Mouse (Mus musculus) c-Kit-positive CD71-positive TER-119-positive erythroid progenitor cells, embryonic 14.5 days (primary cell): ENCODE results near the gene Olfr374.
A peak's percentile ranks its signal among the peaks of the same experiment; 100 is the strongest.
"Not testable (repeated sequence)": the region's sequence is repeated elsewhere in the genome, so short reads cannot be mapped to it uniquely, and the experiment has no call there.

Experiments used
- DNase-seq: peaks from one replicate; pipeline ENCODE4 v3.0.0-alpha.2; 2013; ENCODE audit warnings: low spot score

Gene Olfr374

GRCm38 (mm10) chr8:72106740-72107139, at the start of gene Olfr374:
Gene Olfr374 (plus strand): TSS chr8:72107040.
- DNase-seq: no peak

GRCm38 (mm10) chr8:72057643-72058042, 49.2 kb upstream of the Olfr374 start:
- DNase-seq: not testable (repeated sequence)

GRCm38 (mm10) chr8:72066819-72067399, 39.9 kb upstream of the Olfr374 start:
- not testable (repeated sequence) for DNase-seq

- not testable (repeated sequence) for DNase-seq
Observed at GRCm38 (mm10) chr8:72082877-72083276, 24.0 kb upstream of the Olfr374 start, which contains the start of gene Olfr373. Gene Olfr373 (plus strand): TSS chr8:72083177.

- DNase-seq: no peak
Observed at GRCm38 (mm10) chr8:72084744-72085143, 22.1 kb upstream of the Olfr374 start.

GRCm38 (mm10) chr8:72087611-72088010, 19.2 kb upstream of the Olfr374 start:
- not testable (repeated sequence) for DNase-seq

GRCm38 (mm10) chr8:72096721-72097120, 10.1 kb upstream of the Olfr374 start:
- not testable (repeated sequence) for DNase-seq

- DNase-seq: peak; percentile 7
Observed at GRCm38 (mm10) chr8:72099377-72100103, 7.3 kb upstream of the Olfr374 start.

GRCm38 (mm10) chr8:72105165-72105564, 1.7 kb upstream of the Olfr374 start:
- DNase-seq: no peak

GRCm38 (mm10) chr8:72110876-72111275, 4.0 kb downstream of the Olfr374 start:
- DNase-seq: no peak

GRCm38 (mm10) chr8:72112486-72112885, 5.6 kb downstream of the Olfr374 start:
- no peak for DNase-seq

- DNase-seq: no peak
Observed at GRCm38 (mm10) chr8:72115202-72115601, 8.4 kb downstream of the Olfr374 start.

- no peak for DNase-seq
Observed at GRCm38 (mm10) chr8:72118616-72119015, 11.8 kb downstream of the Olfr374 start.

- DNase-seq: not testable (repeated sequence)
Observed at GRCm38 (mm10) chr8:72121486-72121885, 14.6 kb downstream of the Olfr374 start.

- no peak for DNase-seq
Observed at GRCm38 (mm10) chr8:72121997-72122396, 15.2 kb downstream of the Olfr374 start.

- DNase-seq: no peak
Observed at GRCm38 (mm10) chr8:72127834-72128233, 21.0 kb downstream of the Olfr374 start.

GRCm38 (mm10) chr8:72131251-72131650, 24.4 kb downstream of the Olfr374 start:
- DNase-seq: no peak

GRCm38 (mm10) chr8:72131901-72132300, 25.1 kb downstream of the Olfr374 start:
- DNase-seq: no peak

GRCm38 (mm10) chr8:72132417-72132816, 25.6 kb downstream of the Olfr374 start:
- DNase-seq: no peak

- DNase-seq: no peak
Observed at GRCm38 (mm10) chr8:72132891-72133290, 26.1 kb downstream of the Olfr374 start.

- no peak for DNase-seq
Observed at GRCm38 (mm10) chr8:72133507-72133906, 26.7 kb downstream of the Olfr374 start.

GRCm38 (mm10) chr8:72134756-72135445, 28.1 kb downstream of the Olfr374 start, which contains the start of gene Tpm4:
Gene Tpm4 (plus strand): TSS chr8:72134975.
- DNase-seq: no peak
